Mouse (Mus musculus) heart, embryonic 12.5 days (tissue): ENCODE results near the gene Ormdl3. TPM values are rescaled to one million over a fixed set of nuclear protein-coding genes. Genes with fewer than 3 reads are reported as not detected.

ENCODE experiments used
- ATAC-seq: fragments of 200-750 bp; cut with Nextera tagmentation; 2 replicates; pipeline ENCODE4 v1.8.0; 2017; ENCODE audit warnings: moderate TSS enrichment, moderate library complexity; ENCODE audit not compliant: insufficient number of reproducible peaks, low FRiP score
- H3K27ac ChIP-seq: fragments of 300-500 bp; sonication (generic); 2 replicates; pipeline ENCODE4 v1.5.1; 2016; ENCODE audit warnings: mild to moderate bottlenecking, moderate library complexity; ENCODE audit not compliant: poor library complexity, severe bottlenecking
- H3K27me3 ChIP-seq: fragments of 300-500 bp; sonication (generic); replicated peaks from 2 replicates; pipeline ENCODE4 v1.6.1; 2016; ENCODE audit warnings: mild to moderate bottlenecking, moderate library complexity
- H3K36me3 ChIP-seq: fragments of 300-500 bp; sonication (generic); 2 replicates; pipeline ENCODE4 v1.6.1; 2016; ENCODE audit warnings: mild to moderate bottlenecking, moderate library complexity
- H3K4me1 ChIP-seq: fragments of 300-500 bp; sonication (generic); replicated peaks from 2 replicates; pipeline ENCODE4 v1.6.1; 2016; ENCODE audit warnings: mild to moderate bottlenecking
- H3K4me2 ChIP-seq: fragments of 300-500 bp; sonication (generic); 2 replicates; pipeline ENCODE4 v1.6.1; 2016; ENCODE audit warnings: mild to moderate bottlenecking, moderate library complexity
- H3K4me3 ChIP-seq: fragments of 300-500 bp; sonication (generic); 2 replicates; pipeline ENCODE4 v1.5.1; 2016; ENCODE audit warnings: mild to moderate bottlenecking
- H3K9ac ChIP-seq: fragments of 300-500 bp; sonication (generic); 2 replicates; pipeline ENCODE4 v1.6.1; 2016; ENCODE audit warnings: mild to moderate bottlenecking, moderate library complexity
- H3K9me3 ChIP-seq: fragments of 300-500 bp; sonication (generic); replicated peaks from 2 replicates; pipeline ENCODE4 v1.6.1; 2016; ENCODE audit warnings: mild to moderate bottlenecking, moderate library complexity
- WGBS: fragments of 180-500 bp; shearing (Covaris S2); methylation state at CpG from one replicate; pipeline ENCODE4 v1.1.7; 2016; 5-methylcytosine and 5-hydroxymethylcytosine counted together
- polyA plus RNA-seq: library from polyadenylated mRNA; unstranded; fragments of >200 nt; fragmentation: Nextera tagmentation; extraction: Ambion mirVana; gene quantifications from 2 replicates; pipeline ENCODE4 v1.2.1, GENCODE M21; 2016

Ormdl3 gene
- polyA plus RNA-seq, 1 experiment from 2014 or later = 71.0 TPM

- WGBS = 6% methylated on average over 20 of the region's 20 CpGs
Measured at GRCm38 (mm10) chr11:98587684-98588546, 747 bp upstream of the Ormdl3 start.

GRCm38 (mm10) chr11:98586087-98586891, 879 bp downstream of the Ormdl3 start:
- Histone ChIP-seq H3K36me3 (peaks cover 28% of the 10 kb centered on the region), H3K4me2 (peak overlapping the region; percentile 88), H3K27ac (peak overlapping the region; percentile 99), H3K4me3 (peak overlapping the region; percentile 94), H3K9me3 (no peaks in the 10 kb centered on the region), H3K9ac (peak overlapping the region; percentile 95), H3K4me1 (peaks cover 79% of the 10 kb centered on the region), H3K27me3 (no peaks in the 10 kb centered on the region)
- no peak for ATAC-seq
- 1% methylated on average over 22 of the region's 22 CpGs for WGBS

More at GRCm38 (mm10) chr11:98587684-98588546, 747 bp upstream of the Ormdl3 start:
- peaks cover 73% of the 10 kb centered on the region for H3K4me1 ChIP-seq
- peak overlapping the region; percentile 88 for H3K4me2 ChIP-seq
- H3K27ac ChIP-seq = peak overlapping the region; percentile 99
- peaks cover 12% of the 10 kb centered on the region for H3K36me3 ChIP-seq
- peak; percentile 75 for ATAC-seq
- H3K9me3 ChIP-seq = no peaks in the 10 kb centered on the region
- H3K9ac ChIP-seq = peak overlapping the region; percentile 95; the same call in 1 of the 2 replicates
- no peaks in the 10 kb centered on the region for H3K27me3 ChIP-seq
- H3K4me3 ChIP-seq = peak overlapping the region; percentile 94

DNA sequence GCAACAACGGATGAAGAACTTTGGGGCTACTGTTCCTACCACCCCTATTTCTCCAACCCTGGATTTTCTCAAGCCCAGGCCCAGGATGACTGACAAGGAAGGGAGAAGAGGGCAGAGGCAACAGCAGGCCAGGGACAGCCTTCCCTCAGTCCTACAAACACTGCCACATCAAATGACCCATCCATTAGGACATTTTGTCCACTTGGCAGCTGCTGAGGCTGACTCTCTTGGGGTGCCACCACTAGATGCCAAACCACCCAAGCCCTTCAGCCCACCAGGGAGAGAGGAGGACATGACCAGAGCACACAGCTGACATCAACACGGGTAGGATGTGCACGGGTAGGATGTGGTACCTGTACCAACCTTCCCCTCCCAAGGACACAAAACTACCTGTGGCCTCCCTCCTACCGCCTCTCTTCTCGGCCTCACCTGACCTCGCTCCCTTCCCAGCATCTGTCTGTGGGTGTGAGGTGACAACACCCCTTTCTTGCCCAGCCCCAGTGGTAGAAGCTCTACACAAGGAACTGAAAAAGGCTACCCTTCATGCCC, 2.5 kb downstream of the Ormdl3 start:
- Histone ChIP-seq H3K9ac (peak overlapping the region; percentile 95; the same call in 1 of the 2 replicates), H3K4me3 (no peak overlapping the region), H3K4me2 (peak overlapping the region; percentile 88), H3K27me3 (no peaks in the 10 kb centered on the region), H3K4me1 (peaks cover 88% of the 10 kb centered on the region), H3K9me3 (no peaks in the 10 kb centered on the region), H3K27ac (no peak overlapping the region), H3K36me3 (peaks cover 34% of the 10 kb centered on the region)
- 90% methylated on average over 6 of the region's 6 CpGs for WGBS
- ATAC-seq = no peak

DNA sequence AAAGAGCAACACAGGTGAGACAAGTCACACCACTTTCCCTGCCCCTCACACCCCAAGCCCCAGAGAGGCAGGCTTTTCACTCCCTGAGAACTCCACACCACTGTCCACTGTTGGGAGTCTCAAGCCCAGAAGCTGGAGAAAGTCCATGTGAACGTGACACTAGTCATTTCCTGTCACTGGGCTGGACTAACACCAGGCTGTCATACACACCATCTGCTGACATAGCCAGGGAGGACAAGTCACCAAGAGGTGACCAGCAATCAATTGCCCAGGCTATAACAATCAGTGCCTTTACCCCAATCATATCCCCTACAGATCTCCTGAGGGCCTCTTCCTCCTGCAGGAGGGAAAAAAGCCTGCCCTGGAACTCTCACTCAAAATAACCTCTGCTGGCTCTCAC, 3.0 kb downstream of the Ormdl3 start:
- no peak for ATAC-seq

DNA sequence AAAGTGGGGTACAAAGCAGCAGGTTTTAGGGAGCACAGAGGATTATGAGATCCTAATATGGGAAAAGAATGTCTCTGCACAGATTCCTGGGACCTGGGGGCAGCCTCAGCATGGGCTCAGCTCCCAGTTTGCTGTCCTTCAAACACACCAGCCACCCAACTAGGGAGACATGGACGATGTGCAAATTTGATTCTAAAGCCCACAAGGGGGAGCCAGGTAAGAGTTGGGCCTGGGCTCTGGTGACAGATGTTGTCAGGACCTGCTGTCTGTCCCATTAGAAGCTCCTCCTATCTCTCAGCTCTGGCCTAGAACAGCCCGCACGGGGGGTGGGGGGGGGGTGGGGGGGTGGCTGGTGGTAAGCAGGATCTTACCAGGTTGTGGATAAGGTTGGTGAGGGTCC, 3.6 kb downstream of the Ormdl3 start:
- H3K4me2 ChIP-seq = peak overlapping the region; percentile 88
- WGBS = 13% methylated on average over 3 of the region's 3 CpGs
- H3K9ac ChIP-seq = 0 out of 2 replicates have a peak overlapping the region, but pooled peaks have one; percentile 51
- H3K4me1 ChIP-seq = peaks cover 81% of the 10 kb centered on the region
- H3K36me3 ChIP-seq = peaks cover 34% of the 10 kb centered on the region
- no peak overlapping the region for H3K4me3 ChIP-seq
- ATAC-seq = no peak
- H3K9me3 ChIP-seq = no peaks in the 10 kb centered on the region
- no peaks in the 10 kb centered on the region for H3K27me3 ChIP-seq
- H3K27ac ChIP-seq = peak overlapping the region; percentile 65

More for the DNA sequence above, 3.0 kb downstream of the Ormdl3 start:
- WGBS = 28% methylated on average over 1 of the region's 1 CpGs
- Histone ChIP-seq H3K4me1 (peaks cover 83% of the 10 kb centered on the region), H3K36me3 (peaks cover 34% of the 10 kb centered on the region), H3K9me3 (no peaks in the 10 kb centered on the region), H3K4me3 (no peak overlapping the region), H3K9ac (peak overlapping the region; percentile 95; the same call in 1 of the 2 replicates), H3K4me2 (peak overlapping the region; percentile 88), H3K27ac (0 out of 2 replicates have a peak overlapping the region, but pooled peaks have one; percentile 35), H3K27me3 (no peaks in the 10 kb centered on the region)

- Histone ChIP-seq H3K9ac (no peak overlapping the region), H3K4me1 (peaks cover 77% of the 10 kb centered on the region), H3K36me3 (peaks cover 34% of the 10 kb centered on the region), H3K27me3 (no peaks in the 10 kb centered on the region), H3K9me3 (no peaks in the 10 kb centered on the region), H3K4me2 (peak overlapping the region; percentile 88), H3K27ac (peak overlapping the region; percentile 65), H3K4me3 (no peak overlapping the region)
- 70% methylated on average over 3 of the region's 3 CpGs for WGBS
- peak; percentile 46; the same call in 1 of the 2 replicates for ATAC-seq
Measured at GRCm38 (mm10) chr11:98583265-98583552, 4.0 kb downstream of the Ormdl3 start.

- 68% methylated on average over 12 of the region's 12 CpGs for WGBS
- Histone ChIP-seq H3K4me3 (peak overlapping the region; percentile 6; the same call in 1 of the 2 replicates), H3K27ac (peak overlapping the region; percentile 75), H3K27me3 (no peaks in the 10 kb centered on the region), H3K36me3 (peaks cover 34% of the 10 kb centered on the region), H3K9ac (peak overlapping the region; percentile 26), H3K4me1 (peaks cover 72% of the 10 kb centered on the region), H3K4me2 (peak overlapping the region; percentile 88), H3K9me3 (no peaks in the 10 kb centered on the region)
- peak; percentile 41 for ATAC-seq
Measured at GRCm38 (mm10) chr11:98582551-98583264, 4.5 kb downstream of the Ormdl3 start.

GRCm38 (mm10) chr11:98582030-98582388, 5.2 kb downstream of the Ormdl3 start:
- ATAC-seq = no peak
- WGBS = 62% methylated on average over 8 of the region's 8 CpGs
- peak overlapping the region; percentile 75 for H3K27ac ChIP-seq
- H3K4me2 ChIP-seq = peak overlapping the region; percentile 37
- peak overlapping the region; percentile 26 for H3K9ac ChIP-seq
- peaks cover 69% of the 10 kb centered on the region for H3K4me1 ChIP-seq
- peaks cover 34% of the 10 kb centered on the region for H3K36me3 ChIP-seq
- H3K4me3 ChIP-seq = peak overlapping the region; percentile 6; the same call in 1 of the 2 replicates
- H3K9me3 ChIP-seq = no peaks in the 10 kb centered on the region
- no peaks in the 10 kb centered on the region for H3K27me3 ChIP-seq

- Histone ChIP-seq H3K27ac (peak overlapping the region; percentile 77), H3K9me3 (no peaks in the 10 kb centered on the region), H3K4me2 (peak overlapping the region; percentile 37), H3K9ac (peak overlapping the region; percentile 31; the same call in 1 of the 2 replicates), H3K4me3 (no peak overlapping the region), H3K27me3 (no peaks in the 10 kb centered on the region), H3K4me1 (peaks cover 68% of the 10 kb centered on the region), H3K36me3 (peaks cover 34% of the 10 kb centered on the region)
- 55% methylated on average over 17 of the region's 17 CpGs for WGBS
- no peak for ATAC-seq
Measured at GRCm38 (mm10) chr11:98581286-98582029, 5.7 kb downstream of the Ormdl3 start.
